Mouse (Mus musculus) erythroblast, adult 5-6 weeks (primary cell): ENCODE results near the gene Auts2. TPM values are rescaled to one million over a fixed set of nuclear protein-coding genes. Genes with fewer than 3 reads are reported as not detected.

Experiments
- ATAC-seq: replicated peaks from 2 replicates; pipeline ENCODE4 v1.8.0; 2016; ENCODE audit warnings: moderate number of reproducible peaks, mild to moderate bottlenecking, moderate TSS enrichment, inconsistent platforms; ENCODE audit not compliant: poor library complexity, low FRiP score, severe bottlenecking
- total RNA-seq, 2 experiments: library from RNA; stranded (forward) in 1 of 2; stranded (reverse) in 1 of 2; fragments of 150-400 nt in 1 of 2; fragments of 200-764, 138-1000 nt in 1 of 2; gene quantifications; 2 replicates each; pipeline versions ENCODE4 v1.2.3 to v1.2.4; 2015 to 2017; ENCODE audit warnings: low replicate concordance in 2 of 2

The Auts2 gene
- total RNA-seq, 2 experiments from 2014 or later, result 0.34 to 1.2 TPM

DNA sequence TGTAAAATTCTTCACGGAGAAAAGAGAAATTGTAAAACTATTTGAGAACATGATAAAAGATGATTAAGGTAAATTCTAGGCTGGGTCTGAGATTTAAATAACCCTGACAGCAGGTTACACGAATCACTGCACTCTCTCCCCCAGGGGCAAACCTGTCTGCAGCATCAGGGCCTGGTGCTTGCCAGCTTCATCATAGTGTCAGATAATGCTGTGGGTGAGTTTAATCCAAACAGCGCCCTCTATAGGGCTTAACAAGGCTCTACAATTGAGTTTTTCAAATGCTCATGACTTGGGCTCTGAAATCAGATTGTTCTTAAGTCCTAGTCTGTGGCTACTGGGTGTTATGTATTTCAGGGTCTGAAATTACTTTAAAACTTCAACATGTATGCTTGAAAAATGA, 565.6 kb downstream of the Auts2 start:
- no peak for ATAC-seq

- ATAC-seq, result no peak
Observed at GRCm38 (mm10) chr5:131971901-131972300, 571.2 kb downstream of the Auts2 start.

DNA sequence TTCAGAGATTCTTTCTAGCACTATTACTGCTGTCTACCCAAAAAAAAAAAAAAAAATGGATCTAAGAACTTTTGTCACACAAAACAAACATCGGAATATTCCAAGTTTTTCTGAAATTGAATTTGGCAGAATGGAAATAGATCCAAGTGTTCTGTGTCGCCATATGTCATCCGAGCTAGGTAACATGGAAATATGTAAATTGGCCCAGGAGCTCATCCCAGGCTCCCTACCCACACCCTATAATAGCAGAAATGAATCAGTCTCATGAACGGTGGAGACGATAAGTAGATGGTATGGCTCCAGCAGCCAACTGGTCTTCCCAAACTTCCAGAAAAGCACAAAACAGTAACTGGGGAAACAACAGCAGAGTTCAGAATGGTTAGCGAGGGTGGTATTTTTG, 577.6 kb downstream of the Auts2 start:
- ATAC-seq, result no peak

DNA sequence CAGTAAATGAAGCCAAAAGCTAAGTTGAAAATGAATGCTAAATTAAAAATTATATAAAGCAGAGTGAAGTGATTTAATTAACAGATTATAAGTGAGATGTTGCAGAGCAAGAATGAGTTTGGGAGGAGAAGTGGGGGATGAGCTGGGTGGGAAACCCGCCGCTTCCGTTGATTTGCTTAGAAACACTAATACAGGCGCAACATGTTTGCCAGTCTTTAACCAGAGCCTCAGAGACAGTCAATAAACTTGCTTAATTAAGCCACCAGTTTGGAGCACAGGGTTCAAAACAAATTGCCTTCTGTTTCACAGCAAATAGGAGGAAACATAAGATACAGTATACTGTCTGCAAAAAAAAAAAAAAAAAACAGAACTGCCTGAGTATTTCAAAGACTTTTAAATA, 579.6 kb downstream of the Auts2 start:
- ATAC-seq, result no peak

DNA sequence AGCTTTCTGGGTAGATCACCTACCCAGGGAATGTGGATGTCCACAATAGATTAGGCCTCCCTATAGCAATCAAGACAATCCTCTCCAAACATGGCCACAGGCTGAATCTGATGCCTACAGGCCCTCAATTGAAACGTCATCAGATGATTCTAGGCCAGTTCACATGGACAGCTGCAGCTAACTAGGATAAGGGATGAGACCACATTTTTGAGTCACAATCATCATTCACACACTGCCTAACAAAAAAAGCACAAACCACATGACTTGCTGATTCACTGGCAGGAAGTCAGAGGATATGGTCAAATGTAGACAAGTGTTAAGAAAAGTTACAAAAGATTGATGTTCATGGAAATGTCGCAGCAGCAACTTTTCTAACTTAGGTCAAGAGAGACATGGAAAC, 581.3 kb downstream of the Auts2 start:
- ATAC-seq, result no peak

DNA sequence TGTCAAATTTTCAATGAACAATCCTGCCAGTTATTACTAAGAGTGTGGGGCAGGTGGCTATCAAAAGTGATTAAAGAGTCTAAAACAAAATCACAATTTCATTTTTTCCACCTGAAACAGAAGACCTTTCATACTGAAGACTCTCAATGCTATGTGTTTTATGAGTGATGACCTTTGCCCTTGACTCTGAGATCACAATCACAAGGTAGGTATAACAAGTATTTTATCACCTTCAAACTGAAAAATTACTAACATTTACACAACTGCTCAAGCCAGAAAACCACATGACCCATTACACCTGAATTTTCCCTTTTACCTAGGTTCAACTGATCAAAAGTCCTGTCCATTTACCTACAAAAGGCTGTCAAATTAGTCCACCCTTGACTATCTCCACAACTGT, 582.7 kb downstream of the Auts2 start:
- ATAC-seq, result no peak

DNA sequence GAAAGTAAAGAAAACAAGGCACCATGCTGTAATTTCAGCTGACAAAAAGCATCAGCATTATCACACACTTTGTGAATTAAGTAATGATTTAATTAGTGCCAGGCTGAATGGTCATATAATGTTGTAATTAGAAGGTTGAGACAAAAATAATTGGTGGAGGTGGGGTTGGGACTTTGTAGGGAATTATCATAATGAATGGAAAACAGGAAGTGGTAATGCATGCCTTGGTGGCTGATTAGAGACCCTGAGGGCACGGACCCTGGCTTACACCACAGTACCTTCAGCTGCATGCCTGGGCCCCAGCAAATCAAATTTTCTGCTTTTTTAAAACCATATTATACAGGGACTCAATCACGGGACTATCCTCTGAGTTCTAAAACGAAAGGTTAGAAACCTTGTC, 586.1 kb downstream of the Auts2 start:
- no peak for ATAC-seq

DNA sequence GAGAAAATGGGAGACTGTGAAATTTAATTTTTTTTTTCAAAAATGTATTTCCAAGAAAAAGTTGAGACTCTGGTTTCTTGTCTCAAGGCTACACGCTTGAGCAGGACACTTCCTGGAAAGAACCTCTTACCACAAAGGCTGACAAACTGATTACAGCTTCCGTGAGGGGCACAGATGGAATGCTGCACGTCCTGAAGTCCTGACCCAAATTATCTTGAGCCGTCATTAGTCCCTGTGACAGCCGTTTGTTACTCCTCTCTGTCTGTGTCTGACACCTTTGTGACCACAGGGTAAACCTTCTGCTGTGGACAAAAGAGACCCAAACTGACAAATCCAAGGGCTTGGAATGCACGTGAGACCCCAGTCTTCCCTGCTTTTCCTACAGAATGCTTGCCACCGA, 587.1 kb downstream of the Auts2 start:
- no peak for ATAC-seq

- no peak for ATAC-seq
Observed at GRCm38 (mm10) chr5:131955227-131956016, 587.7 kb downstream of the Auts2 start.

GRCm38 (mm10) chr5:131948571-131949151, 594.5 kb downstream of the Auts2 start:
- no peak for ATAC-seq

GRCm38 (mm10) chr5:131946801-131947200, 596.3 kb downstream of the Auts2 start:
- ATAC-seq, result no peak

DNA sequence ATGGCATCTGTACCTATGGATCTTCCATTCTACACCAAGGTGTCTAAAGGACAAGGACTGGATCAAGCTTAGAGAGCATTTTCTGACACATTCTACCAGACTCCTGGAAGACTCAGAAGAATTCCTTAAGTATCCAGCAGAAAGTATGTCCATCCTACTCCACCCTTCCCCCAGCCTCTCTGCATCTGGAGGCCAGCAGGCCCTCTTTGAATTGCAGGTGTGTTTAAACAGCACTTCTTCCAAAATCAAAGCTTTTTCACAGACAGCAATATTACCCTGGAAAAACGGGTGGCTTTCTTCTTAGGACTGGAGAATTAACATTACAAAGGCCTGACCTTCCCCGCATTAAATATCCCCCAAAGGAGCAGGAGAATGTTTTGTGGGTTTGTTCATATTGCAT, 598.4 kb downstream of the Auts2 start:
- no peak for ATAC-seq

- no peak for ATAC-seq
Observed at GRCm38 (mm10) chr5:131928696-131929095, 614.4 kb downstream of the Auts2 start.

GRCm38 (mm10) chr5:131922759-131923158, 620.4 kb downstream of the Auts2 start:
- no peak for ATAC-seq

DNA sequence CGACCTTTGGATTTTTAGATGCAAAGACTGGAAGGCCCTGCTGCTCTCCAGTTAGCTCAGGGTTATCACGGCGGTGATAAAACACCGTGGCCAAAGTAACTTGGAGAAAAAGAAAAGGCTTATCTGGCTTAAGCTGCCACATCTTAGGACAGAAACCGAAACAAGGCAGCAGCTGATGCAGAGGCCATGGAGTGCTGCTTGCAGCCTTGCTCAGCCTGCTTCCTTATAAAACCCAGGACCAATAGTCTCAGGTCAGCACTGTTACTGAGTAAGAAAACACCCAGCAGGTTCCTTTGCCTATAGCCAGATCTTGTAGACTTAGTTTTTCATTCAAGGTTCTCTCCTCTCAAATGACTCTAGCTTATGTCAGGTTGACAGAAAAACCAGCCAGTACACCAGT, 621.0 kb downstream of the Auts2 start:
- no peak for ATAC-seq

DNA sequence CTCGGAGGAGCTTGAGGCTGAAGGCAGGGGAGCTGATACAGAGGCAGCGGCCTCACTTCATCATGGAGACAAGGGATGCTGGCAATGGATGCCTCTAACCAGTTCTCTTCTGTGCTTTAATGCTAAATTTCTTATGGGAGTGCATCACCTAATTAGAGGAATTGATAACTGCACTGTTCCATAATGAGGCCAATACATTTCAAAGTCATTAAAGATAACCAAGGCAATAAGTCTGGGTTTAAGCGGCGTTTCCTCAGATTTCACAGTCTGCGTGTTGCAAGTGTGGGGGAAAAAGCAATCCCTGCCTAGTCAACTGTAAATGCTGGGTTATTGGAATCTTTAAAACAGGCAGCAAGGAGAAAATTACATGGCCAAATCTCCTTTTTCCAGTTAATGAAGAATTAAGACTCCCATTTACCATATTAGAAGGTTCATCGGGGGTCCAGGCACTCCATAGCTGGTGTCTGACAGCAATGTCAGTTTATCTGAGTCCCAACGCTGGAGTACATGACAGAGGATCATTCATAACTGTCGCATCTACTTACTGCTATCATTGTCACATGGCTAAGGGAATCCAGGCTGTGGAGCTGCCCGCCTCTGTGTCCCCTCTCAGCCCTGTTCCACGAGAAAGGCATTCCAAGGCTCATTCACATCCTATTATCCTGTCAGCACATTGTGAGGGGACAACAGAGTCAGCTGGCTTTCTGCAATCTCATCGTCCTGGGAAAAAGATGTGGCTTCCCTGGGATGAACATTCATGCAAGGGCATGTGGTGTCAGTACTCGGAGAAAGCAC, 623.0 kb downstream of the Auts2 start:
- ATAC-seq, result no peak

DNA sequence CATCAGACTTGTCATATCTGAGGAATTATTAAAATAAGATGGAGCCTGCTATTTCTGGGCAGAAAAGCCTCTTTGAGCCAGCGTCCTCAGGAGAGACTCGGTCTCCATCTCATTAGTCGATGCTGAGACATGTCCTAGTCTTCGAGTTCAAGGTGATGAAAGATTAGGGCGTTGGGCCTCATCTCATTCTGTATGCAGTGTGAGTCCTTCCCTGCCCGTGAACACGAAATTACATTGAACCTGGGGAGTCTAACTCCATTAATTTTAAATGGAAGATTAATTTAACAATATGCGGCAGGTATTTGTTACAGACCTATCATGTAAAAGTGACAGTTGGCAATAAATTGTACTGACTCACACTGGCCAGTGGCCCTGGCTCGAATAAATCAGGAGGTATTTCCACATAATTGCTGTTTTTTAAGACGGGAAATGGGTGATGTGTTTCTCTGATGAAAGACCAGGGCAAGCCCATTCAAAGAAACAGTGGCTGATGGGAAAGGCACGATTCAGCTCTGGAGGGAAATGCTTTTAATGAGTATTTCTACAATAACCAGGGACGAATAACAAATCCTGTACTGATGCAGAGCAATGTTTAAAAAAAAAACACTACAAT, 626.2 kb downstream of the Auts2 start:
- ATAC-seq, result no peak

DNA sequence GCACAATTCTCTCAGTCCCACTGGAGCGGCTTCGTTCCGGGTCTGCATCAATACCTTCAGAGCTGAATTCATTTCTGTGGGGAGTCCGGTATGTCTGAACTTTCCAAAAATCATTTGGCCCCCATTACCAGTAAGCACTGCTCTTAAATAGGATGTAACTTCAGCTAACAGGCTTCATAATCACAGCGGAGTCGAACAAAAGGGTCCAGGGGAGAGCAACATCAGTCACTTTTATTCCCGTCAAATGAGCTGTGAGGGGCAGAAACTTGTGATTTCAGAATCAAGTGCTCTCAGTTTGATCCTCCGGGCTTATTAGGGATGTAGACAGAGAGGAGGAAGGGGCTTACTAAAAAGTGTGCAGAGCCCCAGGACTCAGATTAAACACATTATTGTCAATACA, 629.6 kb downstream of the Auts2 start:
- ATAC-seq, result no peak

- ATAC-seq, result no peak
Observed at GRCm38 (mm10) chr5:131912983-131913382, 630.2 kb downstream of the Auts2 start.

- no peak for ATAC-seq
Observed at GRCm38 (mm10) chr5:131906313-131906712, 636.8 kb downstream of the Auts2 start.

DNA sequence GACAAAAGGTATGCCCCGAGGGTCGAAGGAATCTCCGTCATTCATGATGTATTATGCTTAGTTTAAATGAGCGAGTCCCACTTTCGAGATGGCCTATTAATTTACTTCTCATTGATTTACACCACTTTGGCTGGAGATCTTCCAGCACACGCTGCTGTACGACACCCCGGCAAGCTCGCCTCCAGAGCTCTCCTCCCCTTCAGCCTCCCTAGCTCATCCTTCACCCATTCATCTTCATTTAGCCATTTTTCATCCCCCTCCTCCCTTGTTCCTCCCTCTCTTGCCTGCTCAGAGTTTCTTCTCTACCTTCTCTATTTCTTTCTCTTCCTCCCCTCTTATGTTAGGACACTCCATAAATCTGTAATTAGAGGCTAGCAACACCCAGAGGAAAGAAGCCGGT, 638.7 kb downstream of the Auts2 start:
- no peak for ATAC-seq
